Mouse (Mus musculus) embryonic facial prominence, embryonic 12.5 days (tissue): Measurements from ENCODE around the gene Top3a. TPM values are rescaled to one million over a fixed set of nuclear protein-coding genes. Genes with fewer than 3 reads are reported as not detected.

ENCODE experiments used
- ATAC-seq: fragments of 200-750 bp; cut with Nextera tagmentation; 2 replicates; pipeline ENCODE4 v1.8.0; 2017; ENCODE audit not compliant: insufficient number of reproducible peaks, insufficient read depth, low FRiP score, low TSS enrichment
- H3K27ac ChIP-seq: fragments of 300-500 bp; sonication (generic); 2 replicates; pipeline ENCODE4 v1.5.1; 2016; ENCODE audit warnings: mild to moderate bottlenecking
- H3K27me3 ChIP-seq: fragments of 300-500 bp; sonication (generic); 2 replicates; pipeline ENCODE4 v1.6.1; 2016; ENCODE audit warnings: mild to moderate bottlenecking, moderate library complexity
- H3K36me3 ChIP-seq: fragments of 300-500 bp; sonication (generic); 2 replicates; pipeline ENCODE4 v1.6.1; 2016; ENCODE audit warnings: mild to moderate bottlenecking
- H3K4me1 ChIP-seq: fragments of 300-500 bp; sonication (generic); 2 replicates; pipeline ENCODE4 v1.6.1; 2016
- H3K4me2 ChIP-seq: fragments of 300-500 bp; sonication (generic); replicated peaks from 2 replicates; pipeline ENCODE4 v1.6.1; 2016; ENCODE audit warnings: mild to moderate bottlenecking, moderate library complexity
- H3K4me3 ChIP-seq: fragments of 300-500 bp; sonication (generic); 2 replicates; pipeline ENCODE4 v1.5.1; 2016; ENCODE audit warnings: mild to moderate bottlenecking
- H3K9ac ChIP-seq: fragments of 300-500 bp; sonication (generic); 2 replicates; pipeline ENCODE4 v1.6.1; 2016; ENCODE audit warnings: mild to moderate bottlenecking, moderate library complexity
- H3K9me3 ChIP-seq: fragments of 300-500 bp; sonication (generic); 2 replicates; pipeline ENCODE4 v1.6.1; 2016; ENCODE audit warnings: mild to moderate bottlenecking, moderate library complexity
- WGBS: fragments of 180-500 bp; shearing (Covaris S2); methylation state at CpG from one replicate; pipeline ENCODE4 v1.1.7; 2016; 5-methylcytosine and 5-hydroxymethylcytosine counted together
- polyA plus RNA-seq: library from polyadenylated mRNA; unstranded; fragments of >200 nt; fragmentation: Nextera tagmentation; extraction: Ambion mirVana; gene quantifications from 2 replicates; pipeline ENCODE4 v1.2.1, GENCODE M21; 2016

The Top3a gene
- polyA plus RNA-seq, 1 experiment from 2014 or later, result 22.1 TPM

GRCm38 (mm10) chr11:60729217-60729641, 47.9 kb downstream of the Top3a start:
- Histone ChIP-seq H3K9me3 (no peaks in the 10 kb centered on the region), H3K27me3 (no peaks in the 10 kb centered on the region), H3K9ac (0 out of 2 replicates have a peak overlapping the region, but pooled peaks have one; percentile 11), H3K4me3 (peak overlapping the region; percentile 86), H3K36me3 (peaks cover 31% of the 10 kb centered on the region), H3K4me2 (peak overlapping the region; percentile 74), H3K4me1 (peaks cover 21% of the 10 kb centered on the region), H3K27ac (no peak overlapping the region)
- WGBS, result 71% methylated on average over 6 of the region's 6 CpGs
- no peak for ATAC-seq

- 0% methylated on average over 44 of the region's 44 CpGs for WGBS
- peak within 1 kb of the TSS; percentile 89 for H3K9ac ChIP-seq
- H3K9me3 ChIP-seq, result no peaks in the 10 kb centered on the region
- ATAC-seq, result peak; percentile 91
- H3K4me2 ChIP-seq, result peak within 1 kb of the TSS; percentile 74
- peaks cover 38% of the 10 kb centered on the region for H3K36me3 ChIP-seq
- H3K27me3 ChIP-seq, result no peaks in the 10 kb centered on the region
- peak within 1 kb of the TSS; percentile 86 for H3K4me3 ChIP-seq
- H3K27ac ChIP-seq, result peak within 1 kb of the TSS; percentile 87
- peaks cover 21% of the 10 kb centered on the region for H3K4me1 ChIP-seq
These were observed 48.9 kb downstream of the Top3a start, which contains the start of gene Mief2 for GRCm38 (mm10) chr11:60728260-60728761. Gene Mief2 (plus strand): TSS chr11:60728398.

- Histone ChIP-seq H3K36me3 (peaks cover 40% of the 10 kb centered on the region), H3K4me1 (peaks cover 21% of the 10 kb centered on the region), H3K4me3 (peak overlapping the region; percentile 86), H3K27me3 (no peaks in the 10 kb centered on the region), H3K4me2 (peak overlapping the region; percentile 74), H3K9ac (peak overlapping the region; percentile 89), H3K9me3 (no peaks in the 10 kb centered on the region), H3K27ac (peak overlapping the region; percentile 87)
- 6% methylated on average over 12 of the region's 12 CpGs for WGBS
- ATAC-seq, result 0 out of 2 replicates have a peak, but pooled peaks have one; percentile 8
These were observed 49.6 kb downstream of the Top3a start for GRCm38 (mm10) chr11:60727392-60728140.

- Histone ChIP-seq H3K9ac (peak within 1 kb of the TSS; percentile 89), H3K4me3 (peak within 1 kb of the TSS; percentile 86), H3K36me3 (peaks cover 42% of the 10 kb centered on the region), H3K4me1 (peaks cover 21% of the 10 kb centered on the region), H3K4me2 (peak within 1 kb of the TSS; percentile 74), H3K27me3 (no peaks in the 10 kb centered on the region), H3K27ac (peak within 1 kb of the TSS; percentile 87), H3K9me3 (no peaks in the 10 kb centered on the region)
- WGBS, result under 1% methylated on average over 71 of the region's 71 CpGs
- ATAC-seq, result peak; percentile 64; the same call in 1 of the 2 replicates
These were observed 50.4 kb downstream of the Top3a start, which contains the start of gene Flii for GRCm38 (mm10) chr11:60726601-60727391. Gene Flii (minus strand): TSS chr11:60727263.

GRCm38 (mm10) chr11:60719263-60719662, 57.9 kb downstream of the Top3a start:
- Histone ChIP-seq H3K4me3 (no peak overlapping the region), H3K27me3 (no peaks in the 10 kb centered on the region), H3K27ac (no peak overlapping the region), H3K9me3 (no peaks in the 10 kb centered on the region), H3K36me3 (peaks cover 96% of the 10 kb centered on the region), H3K9ac (no peak overlapping the region), H3K4me2 (no peak overlapping the region), H3K4me1 (no peaks in the 10 kb centered on the region)
- WGBS, result 87% methylated on average over 5 of the region's 5 CpGs
- ATAC-seq, result no peak

- 90% methylated on average over 5 of the region's 5 CpGs for WGBS
These were observed 61.3 kb downstream of the Top3a start for GRCm38 (mm10) chr11:60715833-60716232.

GRCm38 (mm10) chr11:60712639-60713255, 64.4 kb downstream of the Top3a start:
- no peak overlapping the region for H3K27ac ChIP-seq
- H3K9ac ChIP-seq, result no peak overlapping the region
- WGBS, result 93% methylated on average over 13 of the region's 13 CpGs
- H3K4me1 ChIP-seq, result no peaks in the 10 kb centered on the region
- no peak for ATAC-seq
- no peak overlapping the region for H3K4me3 ChIP-seq
- peaks cover 99% of the 10 kb centered on the region for H3K36me3 ChIP-seq
- H3K9me3 ChIP-seq, result no peaks in the 10 kb centered on the region
- no peak overlapping the region for H3K4me2 ChIP-seq
- H3K27me3 ChIP-seq, result no peaks in the 10 kb centered on the region

More at GRCm38 (mm10) chr11:60715833-60716232, 61.3 kb downstream of the Top3a start:
- no peak overlapping the region for H3K27ac ChIP-seq
- H3K4me3 ChIP-seq, result no peak overlapping the region
- no peak overlapping the region for H3K4me2 ChIP-seq
- no peaks in the 10 kb centered on the region for H3K27me3 ChIP-seq
- no peak overlapping the region for H3K9ac ChIP-seq
- no peaks in the 10 kb centered on the region for H3K4me1 ChIP-seq
- no peak for ATAC-seq
- H3K36me3 ChIP-seq, result peaks cover 97% of the 10 kb centered on the region
- no peaks in the 10 kb centered on the region for H3K9me3 ChIP-seq

GRCm38 (mm10) chr11:60712040-60712439, 65.1 kb downstream of the Top3a start:
- no peak for ATAC-seq
- 93% methylated on average over 18 of the region's 18 CpGs for WGBS

GRCm38 (mm10) chr11:60711218-60711617, 65.9 kb downstream of the Top3a start:
- Histone ChIP-seq H3K4me3 (no peak overlapping the region), H3K36me3 (peaks cover 100% of the 10 kb centered on the region), H3K4me2 (no peak overlapping the region), H3K9ac (no peak overlapping the region), H3K9me3 (no peaks in the 10 kb centered on the region), H3K27ac (no peak overlapping the region), H3K4me1 (no peaks in the 10 kb centered on the region), H3K27me3 (no peaks in the 10 kb centered on the region)
- ATAC-seq, result no peak
- WGBS, result 97% methylated on average over 17 of the region's 17 CpGs

More at GRCm38 (mm10) chr11:60712040-60712439, 65.1 kb downstream of the Top3a start:
- Histone ChIP-seq H3K9me3 (no peaks in the 10 kb centered on the region), H3K27me3 (no peaks in the 10 kb centered on the region), H3K4me1 (no peaks in the 10 kb centered on the region), H3K27ac (no peak overlapping the region), H3K9ac (no peak overlapping the region), H3K36me3 (peaks cover 99% of the 10 kb centered on the region), H3K4me2 (no peak overlapping the region), H3K4me3 (no peak overlapping the region)

- H3K9me3 ChIP-seq, result no peaks in the 10 kb centered on the region
- no peak overlapping the region for H3K27ac ChIP-seq
- ATAC-seq, result no peak
- H3K36me3 ChIP-seq, result peaks cover 100% of the 10 kb centered on the region
- no peak overlapping the region for H3K4me3 ChIP-seq
- no peaks in the 10 kb centered on the region for H3K4me1 ChIP-seq
- 92% methylated on average over 45 of the region's 45 CpGs for WGBS
- H3K27me3 ChIP-seq, result no peaks in the 10 kb centered on the region
- no peak overlapping the region for H3K4me2 ChIP-seq
- H3K9ac ChIP-seq, result no peak overlapping the region
These were observed 67.4 kb downstream of the Top3a start for GRCm38 (mm10) chr11:60709481-60710465.
